Mouse (Mus musculus): Measurements from ENCODE around the gene Espl1. TPM values are rescaled to one million over a fixed set of nuclear protein-coding genes. Genes with fewer than 3 reads are reported as not detected.
A peak's percentile ranks its signal among the peaks of the same experiment; 100 is the strongest.

Espl1 gene
- polyA plus RNA-seq, 1 experiment: 45.3 TPM

DNA sequence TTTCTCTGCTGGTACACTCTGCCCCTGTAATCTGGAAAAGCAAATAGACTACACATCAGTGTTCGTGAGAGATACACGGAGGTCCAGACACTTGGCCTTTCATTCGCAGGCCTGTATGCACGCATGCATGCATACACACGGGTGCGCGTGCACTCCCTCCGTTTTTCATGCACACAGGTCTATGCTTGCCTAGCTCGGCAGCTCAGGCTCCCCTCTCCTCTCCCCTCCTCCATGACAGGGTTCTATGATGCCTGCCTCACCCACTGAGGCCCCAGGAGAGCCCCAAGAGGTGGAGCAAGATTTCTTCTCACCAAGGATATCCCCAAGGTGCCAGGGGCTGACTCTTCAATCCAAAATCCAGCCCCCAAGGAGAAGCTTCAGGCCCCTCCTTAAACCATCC lies 46.1 kb upstream of the Espl1 start:
- H3K4me3 ChIP-seq (ENCODE audit: control insufficient read depth, low read depth, low read length): no peak overlapping the region
- H3K27me3 ChIP-seq (ENCODE audit: control insufficient read depth, insufficient read depth, low read length): no peaks in the 10 kb centered on the region; the same call in 1 of the 2 replicates
- H3K36me3 ChIP-seq (ENCODE audit: control insufficient read depth, insufficient read depth, low read length): no peaks in the 10 kb centered on the region
- no peak overlapping the region for H3K27ac ChIP-seq (ENCODE audit: control insufficient read depth, insufficient read depth, low read depth, low read length)
- no peak for TF ChIP-seq CTCF (IDR thresholded peaks at IDR 0.05; ENCODE audit: control insufficient read depth, insufficient read depth, insufficient replicate concordance, low read depth, low read length)
- H3K4me1 ChIP-seq (ENCODE audit: control insufficient read depth, insufficient read depth, low read length): peaks cover 18% of the 10 kb centered on the region

DNA sequence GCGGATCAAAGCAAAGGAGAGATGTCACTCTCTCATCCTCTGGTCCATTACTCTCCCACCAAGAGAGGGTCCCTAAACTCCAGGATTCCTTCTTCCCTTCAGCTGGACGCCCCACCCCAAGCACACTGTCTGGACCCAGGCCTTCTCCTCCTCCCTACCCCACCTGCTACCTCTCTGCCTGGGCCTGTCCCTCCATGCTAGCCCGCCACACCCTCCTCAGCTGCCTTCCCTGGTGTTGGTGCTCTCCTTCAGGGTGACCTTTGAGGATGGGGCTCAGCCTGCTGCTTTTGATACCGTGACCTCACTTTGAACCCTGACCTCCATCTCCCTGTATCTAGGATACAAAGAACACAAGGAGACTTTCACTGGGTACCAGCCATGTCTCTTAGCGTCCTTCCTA lies 45.5 kb upstream of the Espl1 start:
- peaks cover 18% of the 10 kb centered on the region for H3K4me1 ChIP-seq (ENCODE audit: control insufficient read depth, insufficient read depth, low read length)
- no peaks in the 10 kb centered on the region for H3K36me3 ChIP-seq (ENCODE audit: control insufficient read depth, insufficient read depth, low read length)
- H3K4me3 ChIP-seq (ENCODE audit: control insufficient read depth, low read depth, low read length): no peak overlapping the region
- H3K27me3 ChIP-seq (ENCODE audit: control insufficient read depth, insufficient read depth, low read length): no peaks in the 10 kb centered on the region; the same call in 1 of the 2 replicates
- TF ChIP-seq CTCF (IDR thresholded peaks at IDR 0.05; ENCODE audit: control insufficient read depth, insufficient read depth, insufficient replicate concordance, low read depth, low read length) (no peak), POLR2A (IDR thresholded peaks at IDR 0.05; ENCODE audit: control insufficient read depth, low read depth, low read length) (no peak)
- H3K27ac ChIP-seq (ENCODE audit: control insufficient read depth, insufficient read depth, low read depth, low read length): no peak overlapping the region

DNA sequence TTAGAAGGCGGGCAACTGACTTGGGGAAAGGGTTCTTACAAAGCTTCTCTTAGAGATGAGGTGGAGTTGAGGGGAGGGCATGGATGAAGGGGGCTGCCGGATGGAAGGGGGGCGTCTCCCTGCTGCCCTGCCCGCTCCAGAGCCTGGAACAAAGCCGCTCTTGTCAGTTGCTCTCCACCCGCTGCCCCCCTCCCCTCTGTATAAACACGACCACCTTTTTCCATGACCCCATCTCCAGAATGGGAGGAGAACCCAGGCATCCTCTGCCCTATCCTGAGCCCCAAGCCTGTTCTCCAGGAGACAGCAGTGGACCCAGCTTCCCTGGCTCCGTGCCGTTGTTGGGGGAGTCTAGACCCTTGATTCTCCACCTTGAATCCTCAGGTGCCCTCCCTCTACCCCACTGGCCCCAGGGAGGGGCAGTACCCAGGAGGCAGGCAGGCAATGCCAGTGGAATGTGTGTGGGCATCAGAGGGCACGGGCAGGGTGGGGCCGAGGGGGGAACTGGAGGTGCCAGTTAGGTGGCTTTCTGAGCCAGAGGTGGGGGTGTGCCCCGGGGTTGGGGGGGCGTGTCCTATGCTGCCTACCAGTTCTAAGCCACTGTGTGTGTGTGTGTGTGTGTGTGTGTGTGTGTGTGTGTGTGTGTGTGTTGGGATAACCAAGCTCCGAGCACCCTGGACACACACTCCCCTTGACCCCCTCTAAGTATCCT lies 40.4 kb upstream of the Espl1 start:
- TF ChIP-seq POLR2A (IDR thresholded peaks at IDR 0.05; ENCODE audit: control insufficient read depth, low read depth, low read length): no peak
- no peak for TF ChIP-seq CTCF (IDR thresholded peaks at IDR 0.05; ENCODE audit: control insufficient read depth, insufficient read depth, insufficient replicate concordance, low read depth, low read length)
- peaks cover 13% of the 10 kb centered on the region for H3K4me1 ChIP-seq (ENCODE audit: control insufficient read depth, insufficient read depth, low read length)
- H3K27ac ChIP-seq (ENCODE audit: control insufficient read depth, insufficient read depth, low read depth, low read length): no peak overlapping the region
- no peak overlapping the region for H3K4me3 ChIP-seq (ENCODE audit: control insufficient read depth, low read depth, low read length)
- H3K36me3 ChIP-seq (ENCODE audit: control insufficient read depth, insufficient read depth, low read length): no peaks in the 10 kb centered on the region
- H3K27me3 ChIP-seq (ENCODE audit: control insufficient read depth, insufficient read depth, low read length): no peaks in the 10 kb centered on the region

DNA sequence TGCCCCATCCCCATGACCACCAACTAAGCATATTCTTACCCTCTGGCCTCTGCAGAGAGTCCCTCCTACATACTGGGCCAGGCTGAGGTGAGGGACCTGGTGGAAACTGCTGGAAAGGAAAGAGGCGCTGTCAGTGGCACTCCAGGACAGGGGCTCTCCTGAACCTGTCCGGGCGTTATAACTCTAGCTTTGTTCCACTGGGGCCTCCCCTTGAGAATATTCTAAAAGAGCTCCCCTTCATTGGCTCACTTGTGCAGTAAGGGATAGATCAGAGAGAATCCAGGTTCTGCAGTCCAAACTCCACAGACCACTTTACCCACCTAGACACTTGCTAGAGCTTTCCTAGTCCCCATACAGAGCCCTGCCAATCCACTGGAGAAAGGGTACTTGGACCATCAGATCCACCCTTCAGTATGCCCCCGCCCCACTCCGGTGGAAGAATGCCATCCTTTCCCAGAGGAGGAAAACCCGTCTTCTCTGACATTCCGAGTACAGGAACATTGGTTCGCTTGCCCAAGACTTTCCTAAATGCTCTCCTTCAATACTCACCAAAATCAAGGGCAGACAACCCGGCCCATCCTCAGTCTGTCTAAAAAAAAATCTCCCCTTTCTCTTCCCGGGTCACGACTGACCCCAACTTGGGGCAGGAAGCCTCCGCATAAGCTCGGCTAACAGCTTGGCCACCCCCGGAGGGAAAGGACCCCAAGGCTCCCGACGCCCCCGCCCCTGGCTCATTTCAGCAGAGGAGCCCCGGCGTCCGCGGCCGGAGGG lies 39.5 kb upstream of the Espl1 start:
- peak overlapping the region; percentile 74 for H3K4me3 ChIP-seq (ENCODE audit: control insufficient read depth, low read depth, low read length)
- no peak for TF ChIP-seq CTCF (IDR thresholded peaks at IDR 0.05; ENCODE audit: control insufficient read depth, insufficient read depth, insufficient replicate concordance, low read depth, low read length)
- no peak for TF ChIP-seq POLR2A (IDR thresholded peaks at IDR 0.05; ENCODE audit: control insufficient read depth, low read depth, low read length)
- H3K36me3 ChIP-seq (ENCODE audit: control insufficient read depth, insufficient read depth, low read length): no peaks in the 10 kb centered on the region
- H3K27me3 ChIP-seq (ENCODE audit: control insufficient read depth, insufficient read depth, low read length): no peaks in the 10 kb centered on the region
- H3K4me1 ChIP-seq (ENCODE audit: control insufficient read depth, insufficient read depth, low read length): peaks cover 13% of the 10 kb centered on the region
- peak overlapping the region; percentile 7; the same call in 1 of the 2 replicates for H3K27ac ChIP-seq (ENCODE audit: control insufficient read depth, insufficient read depth, low read depth, low read length)

DNA sequence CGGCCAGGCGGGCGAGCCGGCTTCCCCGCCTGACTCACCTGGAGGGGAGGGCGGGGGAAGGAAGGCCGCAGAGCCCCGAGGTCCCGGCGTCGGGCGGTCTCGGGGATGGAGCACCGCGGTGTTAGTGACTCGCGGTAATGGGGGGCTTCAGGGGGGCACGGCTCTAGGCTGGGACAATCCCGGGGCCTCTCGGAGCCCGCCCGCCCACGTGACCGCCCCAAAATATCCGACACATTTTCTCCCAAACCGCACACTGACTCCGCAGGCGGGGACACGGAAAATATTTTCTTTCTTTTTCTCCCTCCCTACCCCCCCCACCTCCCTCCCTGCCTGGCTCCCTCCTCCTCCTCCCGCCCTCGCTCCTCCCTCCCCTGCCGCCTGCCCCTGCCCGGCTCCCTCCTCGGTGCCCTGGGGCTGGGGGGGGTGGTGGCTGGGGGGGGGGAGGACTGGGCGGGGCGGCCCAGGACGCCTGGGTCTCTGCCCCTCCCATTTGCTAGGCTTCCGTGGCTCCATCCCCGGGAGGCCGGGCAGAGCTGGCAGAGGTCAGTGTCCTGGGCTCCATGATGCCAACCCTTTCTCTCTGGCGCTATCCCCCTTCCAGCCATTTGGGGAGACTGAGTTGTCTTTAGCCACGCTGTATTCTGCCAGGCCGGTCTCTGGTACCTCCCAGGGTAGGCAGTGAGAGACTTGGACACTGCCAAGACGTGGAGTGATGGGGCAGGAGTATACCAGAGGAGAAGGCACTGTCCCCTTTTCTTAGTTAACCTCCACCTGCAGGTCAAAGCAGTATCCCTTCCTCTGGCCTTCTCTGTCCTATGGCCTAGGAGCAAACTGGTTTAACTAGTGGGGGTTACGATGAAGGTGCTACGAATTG lies 38.6 kb upstream of the Espl1 start, which contains the start of gene Rarg:
TSS of gene Rarg (minus strand) at position 316 of the 874 bp plus-strand sequence.
- TF ChIP-seq CTCF (IDR thresholded peaks at IDR 0.05; ENCODE audit: control insufficient read depth, insufficient read depth, insufficient replicate concordance, low read depth, low read length) (no peak), POLR2A (IDR thresholded peaks at IDR 0.05; ENCODE audit: control insufficient read depth, low read depth, low read length) (no peak)
- no peaks in the 10 kb centered on the region for H3K36me3 ChIP-seq (ENCODE audit: control insufficient read depth, insufficient read depth, low read length)
- peaks cover 13% of the 10 kb centered on the region for H3K4me1 ChIP-seq (ENCODE audit: control insufficient read depth, insufficient read depth, low read length)
- peak within 1 kb of the TSS; percentile 7 for H3K27ac ChIP-seq (ENCODE audit: control insufficient read depth, insufficient read depth, low read depth, low read length)
- no peaks in the 10 kb centered on the region for H3K27me3 ChIP-seq (ENCODE audit: control insufficient read depth, insufficient read depth, low read length)
- H3K4me3 ChIP-seq (ENCODE audit: control insufficient read depth, low read depth, low read length): peak within 1 kb of the TSS; percentile 74

DNA sequence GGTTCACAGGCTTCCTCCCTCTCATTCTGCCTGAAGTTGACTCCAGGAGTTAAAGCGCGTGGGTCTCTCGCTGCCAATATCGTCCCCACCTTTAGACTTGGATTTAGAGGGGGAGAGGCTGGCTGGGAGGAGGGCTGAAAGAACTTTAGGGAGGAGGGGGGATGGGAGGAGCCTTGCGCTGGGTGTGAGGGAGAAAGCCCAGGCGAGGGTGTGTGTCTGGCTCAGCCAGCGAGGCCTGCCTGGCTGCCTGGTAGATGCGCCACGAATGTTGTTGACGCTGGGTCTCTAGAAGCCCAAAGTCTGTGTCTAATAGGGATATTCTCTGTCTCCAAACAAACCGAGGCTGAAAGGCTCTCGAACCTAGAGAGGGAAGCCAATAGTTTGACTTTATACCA lies 38.0 kb upstream of the Espl1 start:
- Histone ChIP-seq H3K4me1 (ENCODE audit: control insufficient read depth, insufficient read depth, low read length) (peaks cover 13% of the 10 kb centered on the region), H3K4me3 (ENCODE audit: control insufficient read depth, low read depth, low read length) (no peak overlapping the region), H3K36me3 (ENCODE audit: control insufficient read depth, insufficient read depth, low read length) (no peaks in the 10 kb centered on the region), H3K27ac (ENCODE audit: control insufficient read depth, insufficient read depth, low read depth, low read length) (no peak overlapping the region), H3K27me3 (ENCODE audit: control insufficient read depth, insufficient read depth, low read length) (no peaks in the 10 kb centered on the region)
- TF ChIP-seq POLR2A (IDR thresholded peaks at IDR 0.05; ENCODE audit: control insufficient read depth, low read depth, low read length): no peak
- TF ChIP-seq CTCF (IDR thresholded peaks at IDR 0.05; ENCODE audit: control insufficient read depth, insufficient read depth, insufficient replicate concordance, low read depth, low read length): no peak

All from testis, adult 2 months (tissue).